Mouse (Mus musculus): ENCODE results near the gene Mb. TPM values are rescaled to one million over a fixed set of nuclear protein-coding genes. Genes with fewer than 3 reads are reported as not detected.

The Mb gene
- polyA plus RNA-seq, 1 experiment: 0.59 TPM

DNA sequence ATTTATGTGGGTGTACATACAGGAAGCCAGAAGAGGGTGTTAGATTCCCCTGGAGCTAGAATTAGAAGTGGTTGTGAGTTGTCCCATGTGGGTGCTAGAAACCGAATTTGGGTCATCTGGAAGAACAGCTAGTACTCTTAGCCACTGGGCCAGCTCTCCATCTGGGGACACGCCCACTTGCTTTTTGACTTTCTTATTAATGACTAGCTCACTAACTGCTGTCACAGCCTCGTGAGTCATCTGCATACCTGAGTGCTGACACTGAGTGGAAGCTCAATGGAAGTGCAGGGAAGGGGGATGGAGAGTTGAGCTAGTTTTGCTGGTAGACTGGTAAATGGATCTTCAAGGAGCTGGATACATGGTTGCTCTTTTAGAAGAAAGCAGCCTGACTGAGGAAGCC lies 26.1 kb upstream of the Mb start:
- DNase-seq: no peak
- Histone ChIP-seq H3K4me1 (ENCODE audit: control insufficient read depth, insufficient read depth, low read length) (peaks cover 20% of the 10 kb centered on the region), H3K4me3 (replicated peaks; ENCODE audit: insufficient read depth, low read depth, low read length) (no peak overlapping the region), H3K27me3 (ENCODE audit: control insufficient read depth, insufficient read depth, low read length) (no peaks in the 10 kb centered on the region), H3K27ac (ENCODE audit: insufficient read depth, low read length) (no peak overlapping the region)
- 80% methylated on average over 3 of the region's 3 CpGs for WGBS
- no peak for TF ChIP-seq CTCF (IDR thresholded peaks at IDR 0.05; ENCODE audit: borderline replicate concordance, insufficient read depth, low read depth, low read length)
- TF ChIP-seq POLR2A (IDR thresholded peaks at IDR 0.05; ENCODE audit: borderline replicate concordance, insufficient read depth, low read length): no peak

DNA sequence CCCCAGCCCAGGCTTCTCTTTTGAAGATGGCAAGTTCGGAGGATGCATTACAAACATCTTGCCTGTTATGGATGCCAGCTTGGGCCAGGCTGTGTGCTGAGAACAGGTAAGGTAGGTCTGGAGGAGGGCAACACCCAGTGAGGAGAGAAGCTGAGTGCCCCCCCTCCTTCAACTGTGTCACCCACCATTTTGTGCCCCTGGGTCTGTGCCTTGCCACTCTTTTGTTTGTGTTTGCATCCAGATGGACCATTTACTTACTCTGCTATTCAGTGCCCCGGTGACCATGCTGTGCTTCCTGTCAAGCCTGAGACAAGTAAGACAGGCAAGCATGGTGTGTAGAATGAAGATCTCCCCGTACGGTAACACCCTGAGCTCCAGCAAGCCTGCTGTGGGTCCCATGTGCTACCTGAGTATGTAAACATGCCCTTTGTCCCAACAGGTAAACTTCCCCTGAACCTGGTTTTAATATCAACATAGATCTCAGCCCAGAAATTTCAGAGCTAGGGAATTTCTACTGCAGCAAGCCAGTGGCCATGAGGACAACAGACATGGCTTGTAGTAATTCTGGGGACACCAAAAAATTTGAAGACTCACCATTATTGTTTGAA lies 22.2 kb upstream of the Mb start:
- no peak for TF ChIP-seq POLR2A (IDR thresholded peaks at IDR 0.05; ENCODE audit: borderline replicate concordance, insufficient read depth, low read length)
- H3K27me3 ChIP-seq (ENCODE audit: control insufficient read depth, insufficient read depth, low read length): no peaks in the 10 kb centered on the region
- WGBS: 54% methylated on average over 4 of the region's 4 CpGs
- H3K27ac ChIP-seq (ENCODE audit: insufficient read depth, low read length): no peak overlapping the region
- no peak for DNase-seq
- no peak overlapping the region for H3K4me3 ChIP-seq (replicated peaks; ENCODE audit: insufficient read depth, low read depth, low read length)
- H3K4me1 ChIP-seq (ENCODE audit: control insufficient read depth, insufficient read depth, low read length): no peaks in the 10 kb centered on the region; the same call in 1 of the 2 replicates

DNA sequence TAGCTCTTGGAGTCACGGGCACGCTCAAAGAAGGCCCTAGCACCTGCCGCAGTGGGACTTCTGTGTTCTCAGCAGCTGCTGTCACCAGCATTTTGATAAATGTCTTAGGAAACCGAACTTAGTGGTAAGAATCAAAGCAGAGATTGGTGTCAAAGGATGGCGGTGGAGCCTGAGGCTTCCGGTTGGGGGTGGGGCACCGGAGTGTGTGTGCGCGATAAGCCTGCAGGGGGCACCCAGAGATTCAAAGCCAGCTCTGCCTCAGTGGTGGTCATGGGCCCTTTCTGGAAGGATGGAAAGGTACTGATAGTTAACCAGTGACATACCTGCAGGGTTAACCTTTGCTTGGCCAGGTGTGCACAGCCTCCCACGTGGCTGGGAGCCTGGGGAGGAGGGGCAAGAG lies 21.0 kb upstream of the Mb start:
- Histone ChIP-seq H3K4me1 (ENCODE audit: control insufficient read depth, insufficient read depth, low read length) (no peaks in the 10 kb centered on the region; the same call in 1 of the 2 replicates), H3K4me3 (replicated peaks; ENCODE audit: insufficient read depth, low read depth, low read length) (no peak overlapping the region), H3K27me3 (ENCODE audit: control insufficient read depth, insufficient read depth, low read length) (no peaks in the 10 kb centered on the region), H3K27ac (ENCODE audit: insufficient read depth, low read length) (no peak overlapping the region)
- DNase-seq: no peak
- TF ChIP-seq CTCF (IDR thresholded peaks at IDR 0.05; ENCODE audit: borderline replicate concordance, insufficient read depth, low read depth, low read length) (peak; percentile 23; the same call in 1 of the 2 replicates), POLR2A (IDR thresholded peaks at IDR 0.05; ENCODE audit: borderline replicate concordance, insufficient read depth, low read length) (no peak)
- 25% methylated on average over 10 of the region's 10 CpGs for WGBS

DNA sequence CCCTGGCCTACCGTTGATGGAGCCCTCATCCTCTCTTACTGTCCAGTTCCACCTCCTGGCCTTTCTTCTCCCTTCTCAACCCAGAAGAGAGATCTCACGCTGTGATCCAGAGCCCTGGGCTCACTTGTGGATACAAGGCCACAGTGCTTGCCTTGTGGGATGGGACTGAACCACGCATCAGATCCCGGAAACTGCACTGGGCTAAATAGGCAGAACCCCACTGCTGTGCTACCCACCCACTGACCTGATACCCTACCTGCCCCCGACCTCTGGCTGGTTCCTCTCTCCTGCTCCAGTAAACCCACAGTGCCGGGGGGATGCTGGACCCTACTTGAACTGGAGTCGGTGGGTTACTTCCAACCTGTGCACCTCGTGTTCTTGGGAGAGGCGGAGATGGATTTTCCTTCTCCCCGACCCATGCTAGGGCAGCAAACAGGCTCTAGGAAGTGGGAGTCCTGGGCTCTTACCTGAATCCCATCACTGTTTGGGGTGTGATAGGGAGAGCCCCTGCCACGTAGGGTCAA lies 20.3 kb upstream of the Mb start:
- no peak overlapping the region for H3K27ac ChIP-seq (ENCODE audit: insufficient read depth, low read length)
- no peaks in the 10 kb centered on the region for H3K27me3 ChIP-seq (ENCODE audit: control insufficient read depth, insufficient read depth, low read length)
- no peak for TF ChIP-seq CTCF (IDR thresholded peaks at IDR 0.05; ENCODE audit: borderline replicate concordance, insufficient read depth, low read depth, low read length)
- TF ChIP-seq POLR2A (IDR thresholded peaks at IDR 0.05; ENCODE audit: borderline replicate concordance, insufficient read depth, low read length): no peak
- no peak overlapping the region for H3K4me3 ChIP-seq (replicated peaks; ENCODE audit: insufficient read depth, low read depth, low read length)
- 81% methylated on average over 11 of the region's 11 CpGs for WGBS
- DNase-seq: no peak
- no peaks in the 10 kb centered on the region; the same call in 1 of the 2 replicates for H3K4me1 ChIP-seq (ENCODE audit: control insufficient read depth, insufficient read depth, low read length)

DNA sequence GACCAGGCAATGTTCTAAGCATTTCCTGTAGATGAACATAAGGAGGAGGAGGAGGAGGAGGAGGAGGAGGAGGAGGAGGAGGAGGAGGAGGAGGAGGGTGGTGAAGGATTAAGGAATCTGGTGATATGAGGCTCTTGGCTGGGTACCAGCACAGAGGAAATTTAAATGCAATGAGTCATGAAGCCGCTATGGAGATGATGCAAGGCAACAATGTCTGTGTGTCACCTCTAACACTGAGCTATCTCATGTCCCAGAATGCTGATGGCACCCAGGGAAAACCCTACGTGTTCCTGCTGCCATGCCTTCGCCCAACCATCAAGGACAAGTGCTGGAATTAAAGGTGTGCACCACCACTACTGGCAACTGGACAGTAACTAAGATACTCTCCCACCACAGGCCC lies 18.5 kb upstream of the Mb start:
- no peak overlapping the region for H3K4me3 ChIP-seq (replicated peaks; ENCODE audit: insufficient read depth, low read depth, low read length)
- H3K27ac ChIP-seq (ENCODE audit: insufficient read depth, low read length): no peak overlapping the region
- TF ChIP-seq POLR2A (IDR thresholded peaks at IDR 0.05; ENCODE audit: borderline replicate concordance, insufficient read depth, low read length): no peak
- no peak for TF ChIP-seq CTCF (IDR thresholded peaks at IDR 0.05; ENCODE audit: borderline replicate concordance, insufficient read depth, low read depth, low read length)
- no peaks in the 10 kb centered on the region for H3K27me3 ChIP-seq (ENCODE audit: control insufficient read depth, insufficient read depth, low read length)
- no peak for DNase-seq
- WGBS: 77% methylated on average over 3 of the region's 3 CpGs
- H3K4me1 ChIP-seq (ENCODE audit: control insufficient read depth, insufficient read depth, low read length): no peaks in the 10 kb centered on the region; the same call in 1 of the 2 replicates

DNA sequence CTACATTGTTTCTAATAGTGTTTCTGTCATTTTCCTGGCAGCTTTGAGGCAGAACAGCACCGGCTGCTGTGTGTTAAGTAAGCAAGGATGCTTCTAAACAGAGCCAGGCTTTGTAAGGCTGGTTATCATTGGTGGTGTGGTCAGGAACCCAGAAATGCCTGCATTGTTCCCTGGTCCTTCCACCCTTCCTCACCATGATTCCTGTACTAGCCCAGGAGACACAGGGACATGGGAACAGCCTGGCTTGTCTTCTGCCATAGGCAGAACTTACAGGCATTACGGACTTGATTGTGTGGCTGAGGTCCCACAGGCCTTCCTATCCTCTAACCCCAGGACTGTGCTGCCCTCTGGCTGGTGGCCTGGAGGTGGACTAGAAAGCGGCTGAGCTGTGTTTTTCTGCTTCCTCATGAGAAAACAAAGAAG lies 18.0 kb upstream of the Mb start:
- no peak overlapping the region for H3K27ac ChIP-seq (ENCODE audit: insufficient read depth, low read length)
- H3K4me1 ChIP-seq (ENCODE audit: control insufficient read depth, insufficient read depth, low read length): no peaks in the 10 kb centered on the region; the same call in 1 of the 2 replicates
- 30% methylated on average over 3 of the region's 3 CpGs for WGBS
- TF ChIP-seq CTCF (IDR thresholded peaks at IDR 0.05; ENCODE audit: borderline replicate concordance, insufficient read depth, low read depth, low read length): peak; percentile 36; the same call in 1 of the 2 replicates
- no peak for TF ChIP-seq POLR2A (IDR thresholded peaks at IDR 0.05; ENCODE audit: borderline replicate concordance, insufficient read depth, low read length)
- no peaks in the 10 kb centered on the region for H3K27me3 ChIP-seq (ENCODE audit: control insufficient read depth, insufficient read depth, low read length)
- DNase-seq: no peak
- H3K4me3 ChIP-seq (replicated peaks; ENCODE audit: insufficient read depth, low read depth, low read length): no peak overlapping the region

DNA sequence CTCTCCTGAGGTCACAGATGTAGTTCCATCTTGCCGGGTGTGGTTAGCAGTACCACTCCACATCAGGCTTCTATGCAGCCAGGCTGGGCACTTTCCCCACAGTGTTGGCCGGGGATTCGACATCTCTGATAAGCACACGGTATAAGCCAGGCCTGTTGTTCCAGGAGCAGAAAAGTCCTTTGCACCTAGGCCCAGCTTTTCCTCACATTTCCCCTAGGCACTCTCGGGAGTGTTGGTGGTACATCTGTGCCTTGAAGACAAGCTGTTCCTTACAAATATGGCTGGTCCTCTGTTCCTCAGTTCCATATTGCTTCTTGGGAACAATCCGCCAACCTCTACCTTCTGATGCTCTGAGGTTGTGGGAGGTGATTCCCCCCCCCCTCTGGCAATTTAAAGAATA lies 15.8 kb upstream of the Mb start:
- H3K27ac ChIP-seq (ENCODE audit: insufficient read depth, low read length): no peak overlapping the region

DNA sequence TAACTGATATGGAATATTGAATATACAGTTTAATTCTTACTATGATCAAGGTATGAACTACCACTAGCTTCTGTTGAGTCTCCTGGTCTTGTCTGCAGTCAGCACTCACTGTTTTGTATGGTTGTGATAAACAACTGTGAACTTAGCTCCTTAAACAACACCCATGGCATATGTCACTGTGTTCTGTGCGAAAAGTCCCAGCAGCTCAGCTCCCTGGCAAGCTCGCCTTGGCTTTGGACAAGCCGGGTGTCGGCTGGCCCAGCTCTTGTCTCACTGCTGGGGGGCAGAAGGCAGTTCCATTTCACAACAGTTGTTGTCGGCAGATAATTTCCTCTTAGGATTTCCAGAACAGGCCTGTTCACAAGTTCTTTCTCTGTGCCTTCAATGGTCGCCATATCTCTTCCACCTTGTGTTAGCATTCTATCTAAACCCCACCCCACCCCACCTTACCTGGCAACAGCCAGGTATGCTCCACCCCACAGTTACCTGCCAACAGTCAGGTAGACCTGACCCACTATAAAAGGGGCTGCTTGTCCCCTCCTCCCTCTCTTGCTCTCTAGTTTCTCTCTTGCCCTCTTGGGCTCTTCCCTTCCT lies 14.9 kb upstream of the Mb start:
- Histone ChIP-seq H3K4me1 (ENCODE audit: control insufficient read depth, insufficient read depth, low read length) (no peaks in the 10 kb centered on the region; the same call in 1 of the 2 replicates), H3K27ac (ENCODE audit: insufficient read depth, low read length) (no peak overlapping the region), H3K4me3 (replicated peaks; ENCODE audit: insufficient read depth, low read depth, low read length) (no peak overlapping the region), H3K27me3 (ENCODE audit: control insufficient read depth, insufficient read depth, low read length) (no peaks in the 10 kb centered on the region)
- 28% methylated on average over 6 of the region's 6 CpGs for WGBS
- no peak for TF ChIP-seq POLR2A (IDR thresholded peaks at IDR 0.05; ENCODE audit: borderline replicate concordance, insufficient read depth, low read length)
- no peak for TF ChIP-seq CTCF (IDR thresholded peaks at IDR 0.05; ENCODE audit: borderline replicate concordance, insufficient read depth, low read depth, low read length)
- no peak for DNase-seq

More for the DNA sequence above, 15.8 kb upstream of the Mb start:
- TF ChIP-seq POLR2A (IDR thresholded peaks at IDR 0.05; ENCODE audit: borderline replicate concordance, insufficient read depth, low read length) (no peak), CTCF (IDR thresholded peaks at IDR 0.05; ENCODE audit: borderline replicate concordance, insufficient read depth, low read depth, low read length) (no peak)
- DNase-seq: no peak
- WGBS: 85% methylated on average over 6 of the region's 6 CpGs
- Histone ChIP-seq H3K4me3 (replicated peaks; ENCODE audit: insufficient read depth, low read depth, low read length) (no peak overlapping the region), H3K4me1 (ENCODE audit: control insufficient read depth, insufficient read depth, low read length) (no peaks in the 10 kb centered on the region; the same call in 1 of the 2 replicates), H3K27me3 (ENCODE audit: control insufficient read depth, insufficient read depth, low read length) (no peaks in the 10 kb centered on the region)
